Mouse (Mus musculus) stomach, embryonic 16.5 days (tissue): ENCODE results near the gene Hoxa11. TPM values are rescaled to one million over a fixed set of nuclear protein-coding genes. Genes with fewer than 3 reads are reported as not detected.
A peak's percentile ranks its signal among the peaks of the same experiment; 100 is the strongest.

Experiments used
- ATAC-seq: fragments of 200-750 bp; cut with Nextera tagmentation; 2 replicates; pipeline ENCODE4 v1.8.0; 2017; ENCODE audit warnings: moderate number of reproducible peaks, moderate TSS enrichment; ENCODE audit not compliant: insufficient read depth, low FRiP score
- H3K27ac ChIP-seq: fragments of 300-500 bp; sonication (generic); 2 replicates; pipeline ENCODE4 v1.5.1; 2014; ENCODE audit warnings: low read length
- H3K27me3 ChIP-seq: fragments of 300-500 bp; sonication (generic); 2 replicates; pipeline ENCODE4 v1.6.1; 2014; ENCODE audit warnings: low read length, control low read depth, mixed read lengths; ENCODE audit not compliant: control insufficient read depth, insufficient read depth
- H3K36me3 ChIP-seq: fragments of 300-500 bp; sonication (generic); 2 replicates; pipeline ENCODE4 v1.6.1; 2014; ENCODE audit warnings: low read length; ENCODE audit not compliant: control insufficient read depth, insufficient read depth
- H3K4me1 ChIP-seq: fragments of 300-500 bp; sonication (generic); 2 replicates; pipeline ENCODE4 v1.6.1; 2014; ENCODE audit warnings: low read length, control low read depth, mixed read lengths; ENCODE audit not compliant: control insufficient read depth, insufficient read depth
- H3K4me2 ChIP-seq: fragments of 300-500 bp; sonication (generic); 2 replicates; pipeline ENCODE4 v1.6.1; 2014; ENCODE audit warnings: low read depth, low read length, mixed read lengths
- H3K4me3 ChIP-seq: fragments of 300-500 bp; sonication (generic); replicated peaks from 2 replicates; pipeline ENCODE4 v1.5.1; 2014; ENCODE audit warnings: mild to moderate bottlenecking, low read length
- H3K9ac ChIP-seq: fragments of 300-500 bp; sonication (generic); 2 replicates; pipeline ENCODE4 v1.6.1; 2014; ENCODE audit warnings: low read length
- H3K9me3 ChIP-seq: fragments of 300-500 bp; sonication (generic); replicated peaks from 2 replicates; pipeline ENCODE4 v1.6.1; 2016; ENCODE audit warnings: low read length, control low read depth; ENCODE audit not compliant: control insufficient read depth
- WGBS: fragments of 180-500 bp; shearing (Covaris S2); extraction: QIAGEN DNeasy Blood & Tissue Kit; methylation state at CpG from one replicate; pipeline ENCODE4 v1.1.7; 2014; 5-methylcytosine and 5-hydroxymethylcytosine counted together
- polyA plus RNA-seq: library from polyadenylated mRNA; unstranded; fragments of >200 nt; fragmentation: Nextera tagmentation; extraction: Ambion mirVana; gene quantifications from 2 replicates; pipeline ENCODE4 v1.2.1, GENCODE M21; 2015

The Hoxa11 gene
- polyA plus RNA-seq, 1 experiment from 2014 or later = not detected

- Histone ChIP-seq H3K27me3 (peaks cover 84% of the 10 kb centered on the region), H3K27ac (no peak within 1 kb of the TSS), H3K4me3 (peak within 1 kb of the TSS; percentile 46), H3K9me3 (no peaks in the 10 kb centered on the region), H3K36me3 (no peaks in the 10 kb centered on the region), H3K4me1 (peaks cover 5% of the 10 kb centered on the region; the same call in 1 of the 2 replicates), H3K9ac (peak within 1 kb of the TSS; percentile 14; the same call in 1 of the 2 replicates), H3K4me2 (peak within 1 kb of the TSS; percentile 64)
- ATAC-seq = peak; percentile 66; the same call in 1 of the 2 replicates
- under 1% methylated on average over 39 of the region's 72 CpGs for WGBS
These were observed 15.3 kb upstream of the Hoxa11 start, which contains the start of gene Hoxa13 for GRCm38 (mm10) chr6:52260654-52261575. TSS of gene Hoxa13 (minus strand) at chr6:52260880.

- under 1% methylated on average over 39 of the region's 39 CpGs for WGBS
- H3K36me3 ChIP-seq = no peaks in the 10 kb centered on the region
- peaks cover 5% of the 10 kb centered on the region; the same call in 1 of the 2 replicates for H3K4me1 ChIP-seq
- H3K9ac ChIP-seq = no peak overlapping the region
- H3K27ac ChIP-seq = no peak overlapping the region
- H3K9me3 ChIP-seq = no peaks in the 10 kb centered on the region
- ATAC-seq = no peak; the same call in 1 of the 2 replicates
- H3K4me3 ChIP-seq = peak overlapping the region; percentile 46
- peak overlapping the region; percentile 64 for H3K4me2 ChIP-seq
- H3K27me3 ChIP-seq = peaks cover 83% of the 10 kb centered on the region
These were observed 14.2 kb upstream of the Hoxa11 start for GRCm38 (mm10) chr6:52259811-52260261.

GRCm38 (mm10) chr6:52259081-52259790 lies 13.6 kb upstream of the Hoxa11 start:
- H3K9ac ChIP-seq = no peak overlapping the region
- WGBS = 2% methylated on average over 24 of the region's 25 CpGs
- H3K4me1 ChIP-seq = peaks cover 5% of the 10 kb centered on the region; the same call in 1 of the 2 replicates

DNA sequence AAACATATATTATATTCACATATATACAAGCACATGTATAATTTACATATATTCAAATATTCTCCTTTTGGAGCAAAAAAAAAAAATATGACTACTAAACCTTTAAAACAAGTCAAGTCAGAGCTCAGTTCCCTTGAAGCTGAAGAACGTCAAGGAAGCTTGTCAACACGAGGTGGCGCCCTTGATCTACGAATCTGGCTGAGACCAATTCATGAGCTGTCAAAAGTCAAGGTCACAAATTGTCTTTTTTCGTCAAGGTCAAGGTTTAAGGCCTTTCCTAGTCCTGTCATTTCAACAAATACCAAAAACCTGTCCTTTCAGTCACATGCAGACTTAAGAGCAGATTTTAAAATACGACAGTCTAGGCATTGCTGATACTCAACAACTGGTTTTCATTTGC lies 11.3 kb upstream of the Hoxa11 start:
- no peak overlapping the region for H3K9ac ChIP-seq
- ATAC-seq = no peak

More at GRCm38 (mm10) chr6:52259081-52259790, 13.6 kb upstream of the Hoxa11 start:
- ATAC-seq = no peak
- Histone ChIP-seq H3K27ac (no peak overlapping the region), H3K36me3 (no peaks in the 10 kb centered on the region), H3K9me3 (no peaks in the 10 kb centered on the region), H3K27me3 (peaks cover 80% of the 10 kb centered on the region), H3K4me2 (no peak overlapping the region), H3K4me3 (no peak overlapping the region)

GRCm38 (mm10) chr6:52253511-52254500 lies 8.2 kb upstream of the Hoxa11 start:
- whole genome bisulfite sequencing = 2% methylated on average over 59 of the region's 59 CpGs
- H3K9me3 ChIP-seq = no peaks in the 10 kb centered on the region
- no peaks in the 10 kb centered on the region for H3K4me1 ChIP-seq
- H3K4me3 ChIP-seq = 0 out of 2 replicates have a peak overlapping the region, but pooled peaks have one; percentile 3
- no peak overlapping the region for H3K9ac ChIP-seq
- ATAC-seq = no peak
- peaks cover 74% of the 10 kb centered on the region for H3K27me3 ChIP-seq
- H3K4me2 ChIP-seq = no peak overlapping the region
- H3K27ac ChIP-seq = no peak overlapping the region
- no peaks in the 10 kb centered on the region for H3K36me3 ChIP-seq

More for the DNA sequence above, 11.3 kb upstream of the Hoxa11 start:
- peaks cover 5% of the 10 kb centered on the region; the same call in 1 of the 2 replicates for H3K4me1 ChIP-seq
- no peaks in the 10 kb centered on the region for H3K9me3 ChIP-seq
- no peak overlapping the region for H3K4me2 ChIP-seq
- H3K27me3 ChIP-seq = peaks cover 73% of the 10 kb centered on the region
- H3K36me3 ChIP-seq = no peaks in the 10 kb centered on the region
- H3K27ac ChIP-seq = no peak overlapping the region
- 1% methylated on average over 6 of the region's 6 CpGs for WGBS
- no peak overlapping the region for H3K4me3 ChIP-seq

DNA sequence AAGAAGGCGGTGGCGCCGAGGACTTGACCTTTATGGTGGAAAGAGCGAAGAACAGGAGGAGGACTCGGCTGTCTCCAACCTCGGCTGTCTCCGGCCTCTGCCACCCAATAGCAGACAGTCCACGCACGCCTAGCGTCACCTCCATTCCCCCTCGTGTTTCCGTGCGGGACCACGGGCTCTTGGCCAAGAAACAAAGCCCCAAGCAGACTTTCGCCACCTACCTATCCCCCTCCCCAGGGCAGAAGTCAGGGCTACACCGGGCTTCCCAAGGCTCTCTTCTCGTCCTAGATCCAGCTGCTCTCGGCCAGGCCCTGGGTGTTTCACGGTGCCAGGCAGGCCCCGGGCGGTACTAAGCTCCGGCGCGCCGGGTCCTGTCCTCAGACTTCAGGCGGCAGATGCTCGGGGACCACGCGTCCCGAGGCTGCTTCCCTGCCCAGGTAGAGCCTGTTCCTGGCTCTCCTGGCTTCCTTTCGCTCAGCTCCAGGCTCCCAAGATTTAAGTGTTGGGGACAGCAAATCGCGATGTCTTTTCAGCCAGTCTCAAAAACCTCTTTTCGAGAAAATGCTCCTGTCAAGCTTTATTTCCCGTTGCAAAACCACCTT lies 7.3 kb upstream of the Hoxa11 start:
- WGBS = 3% methylated on average over 35 of the region's 35 CpGs
- H3K4me1 ChIP-seq = no peaks in the 10 kb centered on the region
- no peak for ATAC-seq
- no peak overlapping the region for H3K4me2 ChIP-seq
- no peaks in the 10 kb centered on the region for H3K36me3 ChIP-seq
- no peak overlapping the region for H3K27ac ChIP-seq
- H3K27me3 ChIP-seq = peaks cover 75% of the 10 kb centered on the region
- H3K9me3 ChIP-seq = no peaks in the 10 kb centered on the region
- no peak overlapping the region for H3K4me3 ChIP-seq
- H3K9ac ChIP-seq = no peak overlapping the region

GRCm38 (mm10) chr6:52252016-52252774 lies 6.6 kb upstream of the Hoxa11 start:
- H3K36me3 ChIP-seq = no peaks in the 10 kb centered on the region
- H3K4me1 ChIP-seq = no peaks in the 10 kb centered on the region
- no peak overlapping the region for H3K4me3 ChIP-seq
- no peak overlapping the region for H3K27ac ChIP-seq
- peaks cover 77% of the 10 kb centered on the region for H3K27me3 ChIP-seq
- no peak overlapping the region for H3K9ac ChIP-seq
- H3K9me3 ChIP-seq = no peaks in the 10 kb centered on the region
- ATAC-seq = no peak
- 4% methylated on average over 24 of the region's 24 CpGs for WGBS
- no peak overlapping the region for H3K4me2 ChIP-seq
